Mouse (Mus musculus) urinary bladder, postnatal 36 days (tissue): ENCODE results near the gene Adrb1.
A peak's percentile ranks its signal among the peaks of the same experiment; 100 is the strongest.

Source experiments
- DNase-seq, 2 experiments: peaks; one replicate each; pipeline ENCODE4 v3.0.0; 2022; ENCODE audit warnings: low spot score in 2 of 2, mixed read lengths in 1 of 2

Adrb1 gene

GRCm38 (mm10) chr19:56721387-56722211 lies at the start of gene Adrb1:
Gene Adrb1, plus strand, starts transcription at chr19:56722199.
- peak in 1 of 2 experiments; percentile 54 for DNase-seq

DNA sequence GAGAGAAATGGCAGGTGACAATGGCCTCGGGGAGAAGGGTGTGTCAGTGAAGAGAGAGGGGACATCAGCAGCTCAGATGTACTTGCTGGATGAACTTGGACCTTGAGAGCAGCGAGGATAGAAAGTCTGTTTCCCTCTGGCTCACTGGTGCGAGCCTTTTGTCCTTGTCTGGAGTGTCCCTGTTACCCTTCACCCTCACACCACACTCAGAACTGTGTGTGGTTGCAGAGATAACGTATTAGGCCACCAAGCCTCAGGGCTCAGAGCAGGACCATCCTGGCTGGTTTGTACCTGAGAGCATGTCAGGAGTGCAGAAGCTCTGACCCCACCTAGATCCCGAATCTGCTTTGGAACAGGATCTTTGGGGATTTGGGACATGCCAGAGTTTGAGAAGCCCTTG lies 46.3 kb upstream of the Adrb1 start:
- DNase-seq, result no peak

DNA sequence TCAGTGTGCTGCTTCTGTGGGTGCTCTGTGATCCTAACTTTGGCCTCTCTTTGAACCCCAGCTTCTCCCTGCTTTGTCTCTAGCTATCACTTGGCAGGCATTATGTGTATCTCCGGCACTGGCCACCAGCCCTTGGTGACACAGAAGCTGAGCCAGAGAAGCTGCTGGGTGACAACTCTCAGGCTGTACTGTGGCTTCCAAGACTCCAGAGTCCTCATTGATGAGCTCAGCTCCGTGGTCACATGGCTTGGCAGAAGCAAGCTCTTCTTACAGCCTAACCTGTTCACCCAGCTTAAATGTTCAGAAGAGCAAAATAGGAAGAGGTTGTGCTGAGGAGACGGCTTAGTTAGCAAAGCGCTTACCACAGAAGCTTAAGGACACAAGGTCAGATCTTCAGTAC lies 45.5 kb upstream of the Adrb1 start:
- DNase-seq, result no peak

- DNase-seq, result no peak
Observed at GRCm38 (mm10) chr19:56677611-56678010, 44.4 kb upstream of the Adrb1 start.

- DNase-seq, result peak in 1 of 2 experiments; percentile 32
Observed at GRCm38 (mm10) chr19:56678516-56678915, 43.5 kb upstream of the Adrb1 start.

DNA sequence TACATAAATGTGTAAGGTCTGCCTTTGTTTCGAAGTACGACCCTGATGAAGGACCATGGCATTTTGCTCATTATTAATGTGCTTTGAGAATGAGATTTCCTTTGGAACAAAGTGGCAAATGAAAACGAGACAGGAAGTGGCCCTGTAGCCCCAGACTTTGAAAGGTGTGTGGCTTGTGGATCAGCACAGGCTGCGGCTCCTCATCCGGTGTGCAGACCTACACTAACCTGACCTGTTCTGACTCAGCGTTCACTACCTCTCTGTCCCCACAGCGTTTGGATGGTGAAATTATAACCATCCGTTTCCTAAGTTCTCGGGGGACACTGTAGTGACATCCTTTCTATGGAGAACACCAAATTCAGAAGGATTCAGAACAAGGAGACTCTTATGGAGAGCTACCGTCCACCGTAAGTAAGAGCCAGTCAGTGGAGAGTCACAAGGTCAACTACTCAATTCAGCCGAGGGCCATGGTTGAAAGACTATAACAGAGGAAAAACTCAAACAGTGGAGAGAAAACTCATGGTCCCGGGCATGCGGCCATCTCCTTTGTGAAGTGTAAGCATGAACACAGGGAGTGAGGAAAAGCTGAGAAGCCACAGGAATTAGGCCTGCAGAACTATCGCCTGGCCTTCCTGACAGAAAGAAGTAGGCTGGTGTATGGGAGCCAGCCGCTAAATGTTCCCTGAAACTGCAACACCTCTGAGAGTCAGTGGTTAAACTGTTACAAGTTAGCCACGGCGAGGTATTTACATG lies 42.6 kb upstream of the Adrb1 start:
- DNase-seq, result no peak

GRCm38 (mm10) chr19:56679992-56680391 lies 42.0 kb upstream of the Adrb1 start:
- DNase-seq, result no peak

DNA sequence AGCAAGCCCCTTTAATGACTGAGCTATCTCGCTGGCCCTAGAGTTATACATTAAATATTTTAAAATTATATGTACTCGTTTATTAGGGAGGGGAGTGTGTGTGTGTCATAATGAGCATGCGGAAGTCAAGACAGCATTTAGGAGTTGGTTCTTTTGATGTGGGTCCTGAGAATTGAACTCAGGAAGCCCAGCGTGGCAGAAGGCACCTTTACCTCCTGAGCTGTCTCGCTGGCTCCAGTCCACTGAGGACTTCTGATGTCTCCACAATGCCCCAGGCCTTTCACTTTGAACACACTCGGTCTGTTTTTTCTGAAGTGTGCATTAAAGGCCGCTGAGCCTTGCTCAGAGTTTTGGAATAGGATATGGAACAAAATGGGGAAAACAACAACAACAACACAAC lies 39.7 kb upstream of the Adrb1 start:
- DNase-seq, result no peak

DNA sequence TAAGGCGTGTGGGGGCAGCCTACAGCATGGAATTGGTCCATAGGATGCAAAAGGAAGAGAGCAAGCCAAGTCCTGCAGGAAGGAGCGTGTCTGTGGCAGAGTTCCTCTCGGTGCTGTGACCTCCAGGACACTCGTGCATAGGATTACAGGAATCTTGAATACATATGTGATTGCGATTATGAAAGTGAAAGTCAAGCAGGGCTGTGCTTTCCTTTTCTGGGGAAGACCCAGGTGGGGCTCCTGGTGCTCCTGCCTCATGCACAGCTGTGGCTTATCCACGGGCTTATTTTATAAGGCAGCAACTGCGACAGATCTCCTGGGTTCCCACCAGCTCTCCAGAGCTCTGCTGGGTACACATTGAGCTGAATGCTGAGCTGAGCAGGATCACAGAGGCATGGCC lies 39.2 kb upstream of the Adrb1 start:
- no peak for DNase-seq

- DNase-seq, result no peak
Observed at GRCm38 (mm10) chr19:56685515-56685914, 36.5 kb upstream of the Adrb1 start.

DNA sequence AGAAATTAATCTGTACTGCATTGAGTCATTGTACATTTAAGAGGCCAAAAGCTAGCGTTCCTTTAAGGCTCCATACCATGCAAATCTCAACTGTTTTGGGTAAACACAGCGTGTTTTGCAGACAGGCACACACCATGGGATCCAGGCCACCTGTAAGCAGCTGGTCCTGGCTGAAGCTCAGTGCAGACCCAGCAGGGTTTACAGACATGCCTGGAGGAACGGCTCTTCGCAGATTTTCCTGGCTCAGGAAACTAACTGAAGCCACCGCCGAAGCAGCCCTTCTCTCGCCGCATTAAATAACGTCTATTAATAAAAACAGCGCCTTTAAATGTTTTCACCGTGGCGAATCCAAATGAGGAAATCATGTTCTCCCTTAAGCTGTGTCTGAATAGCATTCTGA lies 35.8 kb upstream of the Adrb1 start:
- no peak for DNase-seq

DNA sequence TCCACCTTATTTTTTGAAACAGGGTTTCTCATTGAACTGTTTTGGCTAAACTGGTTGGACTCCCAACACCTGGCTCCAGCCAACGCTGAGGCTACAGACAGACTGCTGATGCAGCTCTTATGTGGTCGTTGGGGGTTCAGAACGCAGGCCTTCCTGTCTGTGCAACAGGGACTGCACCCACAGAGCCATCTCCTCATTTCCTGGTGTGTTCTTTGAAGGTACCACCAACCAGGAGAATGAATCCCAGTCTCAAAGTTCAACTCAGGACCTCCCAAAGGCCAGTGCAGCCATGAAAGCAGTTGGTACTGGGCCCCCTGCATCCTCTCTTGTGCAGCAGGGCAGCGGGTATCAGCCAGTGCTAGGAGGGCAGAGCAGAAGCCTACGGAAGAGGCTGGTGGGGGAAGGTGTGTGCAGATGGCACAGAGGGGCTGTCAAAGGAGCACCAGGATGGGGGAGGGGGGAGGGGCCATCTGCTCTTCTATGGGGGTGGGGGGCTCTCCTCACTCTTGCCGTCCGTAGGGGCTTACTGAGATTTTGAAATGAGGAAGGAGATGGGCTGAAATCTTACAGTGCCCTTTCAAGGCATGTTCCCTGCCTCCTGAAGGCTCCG lies 34.9 kb upstream of the Adrb1 start:
- DNase-seq, result no peak

- DNase-seq, result no peak
Observed at GRCm38 (mm10) chr19:56687676-56688075, 34.3 kb upstream of the Adrb1 start.

GRCm38 (mm10) chr19:56688661-56689335 lies 33.2 kb upstream of the Adrb1 start:
- no peak for DNase-seq

- DNase-seq, result no peak
Observed at GRCm38 (mm10) chr19:56689493-56689892, 32.5 kb upstream of the Adrb1 start.

- DNase-seq, result no peak
Observed at GRCm38 (mm10) chr19:56691103-56691502, 30.9 kb upstream of the Adrb1 start.

GRCm38 (mm10) chr19:56692451-56692850 lies 29.5 kb upstream of the Adrb1 start:
- no peak for DNase-seq

DNA sequence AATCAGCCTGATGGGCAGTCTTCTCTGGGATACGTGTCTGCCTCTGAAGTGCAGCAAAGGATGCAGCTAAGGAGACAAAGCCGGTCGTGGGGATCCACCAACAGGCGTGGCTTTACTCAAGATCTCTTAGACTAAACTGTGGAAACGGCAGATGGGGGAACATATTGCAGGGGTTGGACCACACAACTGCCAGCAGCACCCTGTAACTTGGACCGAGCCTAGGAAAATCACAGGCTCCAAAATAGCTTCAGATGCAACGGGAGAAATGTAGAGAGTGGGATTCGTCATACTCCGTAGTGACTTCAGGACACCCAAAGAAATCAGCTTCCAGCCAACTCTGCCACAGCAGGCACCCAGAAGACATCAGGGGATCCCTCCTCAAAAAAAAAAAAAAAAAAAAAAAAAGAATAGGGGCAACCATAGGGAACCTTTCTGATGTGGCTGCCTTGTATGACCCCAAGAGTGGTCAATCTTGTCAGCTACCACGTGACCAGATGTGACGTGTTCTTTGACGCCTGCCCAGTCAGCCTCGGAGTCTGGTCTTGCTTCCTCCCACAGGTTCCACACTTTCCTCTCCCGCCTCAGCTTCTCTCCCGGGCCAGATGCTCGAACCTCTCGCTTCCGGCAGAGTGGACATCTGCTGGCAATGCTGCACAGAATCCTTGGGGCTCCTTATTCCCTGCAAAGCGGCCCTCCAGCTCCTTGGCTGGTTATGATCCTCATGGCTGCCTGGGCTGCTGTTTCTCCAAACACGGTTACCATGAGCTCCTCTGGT lies 24.4 kb upstream of the Adrb1 start:
- DNase-seq, result no peak

- peak in 1 of 2 experiments; percentile 39 for DNase-seq
Observed at GRCm38 (mm10) chr19:56700848-56701247, 21.2 kb upstream of the Adrb1 start.

GRCm38 (mm10) chr19:56701404-56702033 lies 20.5 kb upstream of the Adrb1 start:
- no peak for DNase-seq

DNA sequence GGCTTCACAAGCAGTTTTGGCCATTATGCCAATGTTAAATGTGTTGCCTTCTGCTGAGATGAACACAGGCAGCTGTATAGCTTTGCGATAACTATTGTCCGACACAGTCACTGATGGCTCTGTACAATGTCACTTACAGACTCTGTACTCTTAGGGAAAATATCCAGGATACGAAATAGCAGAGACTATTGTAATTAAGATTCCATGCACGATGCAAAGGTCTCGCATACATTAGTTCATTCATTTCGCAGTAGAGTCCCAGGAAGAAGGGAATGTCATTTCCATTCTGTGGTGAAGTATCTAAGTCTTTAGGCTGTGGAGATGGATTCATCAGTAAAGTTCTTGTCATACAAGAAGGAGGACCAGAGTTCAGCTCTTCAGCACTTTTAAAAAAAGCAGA lies 20.0 kb upstream of the Adrb1 start:
- DNase-seq, result no peak
